Mouse (Mus musculus): ENCODE measurements at regions not wholly inside any gene's neighbourhood (a gene's known extent, or its start where the extent isn't known, plus 50 kb on each side); places are given as distances from the start of the nearest gene placed in this dataset.
A peak's percentile ranks its signal among the peaks of the same experiment; 100 is the strongest.

DNA sequence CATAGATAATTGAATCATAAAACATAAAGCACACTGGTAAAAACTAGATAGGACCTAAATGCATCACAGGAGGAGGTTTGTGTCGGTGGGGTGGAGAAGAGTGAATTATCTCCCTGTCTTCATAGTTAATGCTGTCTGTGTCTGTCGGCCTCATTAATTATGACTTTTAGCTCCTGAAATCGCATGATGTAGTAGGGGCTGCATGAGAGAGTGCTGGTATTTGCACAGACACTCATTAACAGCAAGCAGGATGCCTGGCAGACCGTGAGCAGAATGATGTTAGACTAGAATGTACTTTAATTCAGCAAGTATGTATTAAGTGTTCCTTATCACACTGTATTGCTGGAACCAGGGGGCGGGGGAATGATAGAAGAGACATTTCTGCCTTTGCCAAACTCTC, 503.3 kb upstream of the Klf4 start:
- DNase-seq, result no peak

- DNase-seq, result no peak
Measured at GRCm38 (mm10) chr4:56028441-56028840, 496.2 kb upstream of the Klf4 start.

GRCm38 (mm10) chr4:56027258-56027657, 495.0 kb upstream of the Klf4 start:
- DNase-seq, result no peak

DNA sequence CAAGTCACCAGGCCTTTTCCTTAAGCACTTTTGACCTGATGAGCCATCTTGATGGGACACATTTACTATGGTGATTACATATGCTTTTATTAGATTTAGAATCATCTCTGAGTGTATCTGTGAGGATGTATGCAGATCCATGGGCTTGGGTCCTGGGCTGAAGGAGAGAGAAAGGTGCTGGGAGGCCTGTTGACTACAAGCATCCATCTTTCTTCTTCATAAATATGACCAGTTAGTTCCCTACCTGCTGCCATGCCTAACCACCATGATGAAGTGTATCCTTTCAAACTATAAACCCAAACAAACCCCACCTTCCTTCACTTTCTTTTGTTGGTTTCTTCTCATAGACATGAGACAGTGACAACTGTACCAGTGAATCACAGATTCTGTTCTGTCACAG, 492.2 kb upstream of the Klf4 start:
- DNase-seq, result no peak

- no peak for DNase-seq
Measured at GRCm38 (mm10) chr4:56018212-56018611, 485.9 kb upstream of the Klf4 start.

- DNase-seq, result no peak
Measured at GRCm38 (mm10) chr4:56015481-56015880, 483.2 kb upstream of the Klf4 start.

- DNase-seq, result no peak
Measured at GRCm38 (mm10) chr4:56008287-56008686, 476.0 kb upstream of the Klf4 start.

GRCm38 (mm10) chr4:56004227-56004626, 472.0 kb upstream of the Klf4 start:
- DNase-seq, result no peak

- no peak for DNase-seq
Measured at GRCm38 (mm10) chr4:56001312-56001731, 469.1 kb upstream of the Klf4 start.

DNA sequence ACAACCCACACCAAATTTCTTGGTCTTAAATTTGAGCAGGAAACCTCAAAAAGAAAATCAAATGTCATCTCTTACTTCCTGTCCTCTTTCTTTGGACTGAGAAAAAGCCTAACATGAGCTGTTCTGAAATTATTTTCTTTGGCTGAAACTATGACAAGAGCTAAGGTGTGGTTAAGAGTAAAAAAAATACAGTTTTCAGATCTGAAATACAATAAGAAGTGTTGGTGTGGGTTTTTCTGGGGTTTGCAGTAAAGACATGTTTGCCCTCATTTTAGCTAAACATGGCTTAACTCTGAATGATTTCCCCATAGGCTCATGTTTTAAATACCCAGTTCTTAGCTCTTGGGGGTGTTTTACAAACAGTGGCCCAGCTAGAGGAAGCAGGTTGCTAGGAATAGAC, 451.8 kb upstream of the Klf4 start:
- no peak for DNase-seq

DNA sequence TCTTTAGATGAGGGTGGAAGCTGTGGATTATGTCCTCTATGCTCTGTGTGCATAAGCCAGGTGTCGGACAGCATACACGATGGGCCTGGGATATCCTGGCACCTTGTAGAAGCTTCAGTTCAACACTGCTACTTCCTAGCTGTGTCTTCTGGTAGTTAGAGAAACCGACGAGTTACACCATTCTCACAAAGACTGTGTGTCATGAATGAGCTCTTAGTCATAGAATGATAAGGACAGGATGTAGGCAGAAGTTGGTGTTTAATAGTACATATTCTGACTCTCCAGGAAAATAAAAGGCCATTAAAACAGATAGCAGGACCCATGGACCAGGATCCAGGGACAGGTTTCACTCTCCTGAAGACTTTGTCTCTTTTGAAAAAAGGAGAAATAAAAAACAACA, 446.3 kb upstream of the Klf4 start:
- no peak for DNase-seq

- DNase-seq, result no peak
Measured at GRCm38 (mm10) chr4:55976265-55976664, 444.0 kb upstream of the Klf4 start.

DNA sequence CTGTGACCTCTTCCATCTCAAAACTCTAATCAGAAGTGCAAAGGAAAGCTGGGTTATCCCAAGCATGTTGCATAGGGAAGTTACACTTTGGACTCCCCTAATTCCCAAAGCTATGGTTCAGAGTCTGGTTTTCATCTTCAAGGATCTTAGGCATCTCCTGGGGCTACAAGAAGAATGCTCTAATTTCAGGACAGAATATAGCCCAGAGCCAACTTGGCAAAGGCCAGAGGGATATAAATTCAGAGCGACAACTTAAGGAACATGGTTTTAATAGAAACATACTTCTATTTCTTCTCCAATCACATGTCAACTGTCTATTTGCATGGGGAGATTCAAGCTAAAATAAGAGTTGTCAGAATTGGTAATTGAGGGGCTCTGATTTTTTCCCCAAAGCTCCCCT, 441.4 kb upstream of the Klf4 start:
- no peak for DNase-seq

DNA sequence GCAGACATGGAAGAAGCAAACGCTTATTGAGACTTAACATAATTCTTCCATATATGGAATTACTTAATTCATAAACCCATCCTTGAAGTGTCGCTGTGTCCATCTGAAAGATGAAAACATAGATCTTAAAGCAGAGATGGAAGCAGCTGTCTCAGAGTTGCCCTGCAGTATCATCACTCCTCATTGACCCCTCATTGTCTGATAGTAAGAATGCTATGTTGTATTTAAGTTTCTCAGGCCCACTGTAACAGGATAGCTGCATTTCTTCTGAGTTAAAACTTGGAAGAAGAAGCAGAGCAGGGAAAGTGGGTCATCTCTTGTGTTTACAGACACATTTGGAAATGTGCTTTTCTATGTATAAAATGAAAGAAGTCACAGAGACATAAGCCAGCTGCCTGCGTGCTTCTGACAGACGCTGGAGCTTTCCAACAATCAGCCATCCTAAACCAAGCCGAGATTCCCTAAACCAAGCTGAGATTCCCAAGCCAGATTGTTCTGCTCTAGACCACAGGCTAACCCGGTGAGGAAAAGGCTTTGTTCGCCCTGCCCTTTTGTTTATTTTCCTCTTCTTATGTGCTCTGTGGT, 440.1 kb upstream of the Klf4 start:
- peak in 1 of 2 experiments; percentile 16 for DNase-seq

DNA sequence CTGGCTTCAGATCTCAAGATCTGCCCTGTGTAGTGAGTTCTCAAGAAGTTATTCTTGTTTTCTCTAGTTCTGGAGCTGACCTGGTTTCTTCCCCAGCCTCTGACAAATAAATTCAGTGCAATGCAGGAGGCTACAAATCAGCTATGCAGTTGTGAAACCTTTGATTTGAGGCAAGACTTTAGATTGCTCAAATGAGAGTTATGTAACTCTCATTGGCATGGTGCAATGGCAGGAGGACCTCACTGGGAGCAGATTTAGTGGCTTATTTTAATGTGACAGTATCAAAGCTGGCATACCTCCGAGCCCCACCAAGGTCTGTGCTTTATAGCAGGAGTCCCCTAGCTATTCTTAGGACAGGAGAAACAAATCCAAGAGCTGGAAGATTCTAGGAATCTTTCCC, 427.8 kb upstream of the Klf4 start:
- peak in 1 of 2 experiments; percentile 21 for DNase-seq

DNA sequence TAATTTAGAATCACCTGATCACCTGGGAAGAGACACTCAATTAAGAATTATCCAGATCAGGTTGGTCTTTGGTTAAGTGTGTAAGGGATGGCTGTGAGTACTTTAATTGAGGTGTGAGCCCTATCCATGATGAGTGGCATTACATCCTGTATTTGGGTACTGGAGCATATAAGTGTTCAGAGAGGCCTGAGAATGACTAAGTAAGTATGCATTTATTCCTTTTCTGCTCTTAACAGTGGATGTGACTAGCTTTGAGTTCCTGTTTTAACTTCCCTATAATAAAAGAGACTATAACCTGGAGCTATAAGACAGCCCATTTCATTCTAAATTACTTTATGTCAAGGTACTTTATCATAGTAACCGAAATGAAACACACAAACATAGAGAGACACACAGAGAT, 421.4 kb upstream of the Klf4 start:
- DNase-seq, result no peak

DNA sequence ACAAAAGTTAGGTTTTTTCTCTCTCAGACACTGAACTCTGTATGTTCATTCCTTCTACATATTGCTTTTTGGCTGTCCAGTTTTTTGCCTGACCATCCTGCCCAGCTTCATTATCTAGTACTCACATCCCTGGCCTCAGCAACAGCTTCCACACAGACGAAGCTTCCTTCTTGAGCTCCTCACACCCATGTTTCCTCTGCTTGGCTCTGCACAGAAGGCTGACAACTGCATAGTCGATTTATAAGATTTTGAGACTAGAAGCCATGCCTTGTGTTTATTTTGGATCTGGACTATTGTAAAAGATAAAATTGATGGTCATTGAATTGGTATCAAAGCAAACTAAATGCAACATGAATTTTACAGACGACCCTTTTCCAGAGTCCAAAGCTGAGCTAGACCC, 420.0 kb upstream of the Klf4 start:
- no peak for DNase-seq

GRCm38 (mm10) chr4:55941423-55941822, 409.2 kb upstream of the Klf4 start:
- DNase-seq, result no peak

GRCm38 (mm10) chr4:55938383-55938782, 406.1 kb upstream of the Klf4 start:
- DNase-seq, result no peak

DNA sequence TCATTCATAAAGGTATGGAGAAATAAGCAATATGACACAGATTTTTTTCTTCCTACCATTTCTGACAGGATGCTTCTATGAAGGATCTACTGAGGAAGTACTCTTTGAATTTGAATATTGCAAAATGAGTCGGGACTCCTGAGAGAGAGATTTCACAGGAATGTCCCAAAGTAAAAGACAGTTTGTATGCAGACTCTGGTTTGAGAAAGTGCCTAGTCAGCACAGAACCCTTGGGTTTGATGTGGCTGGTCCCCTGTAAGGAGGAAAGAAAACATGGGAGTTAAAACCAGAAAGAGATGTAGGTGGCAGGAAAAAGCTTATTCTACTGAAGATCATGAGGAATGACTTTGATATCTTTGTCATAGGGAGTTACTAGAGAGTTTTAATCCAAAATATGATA, 405.6 kb upstream of the Klf4 start:
- DNase-seq, result no peak

DNA sequence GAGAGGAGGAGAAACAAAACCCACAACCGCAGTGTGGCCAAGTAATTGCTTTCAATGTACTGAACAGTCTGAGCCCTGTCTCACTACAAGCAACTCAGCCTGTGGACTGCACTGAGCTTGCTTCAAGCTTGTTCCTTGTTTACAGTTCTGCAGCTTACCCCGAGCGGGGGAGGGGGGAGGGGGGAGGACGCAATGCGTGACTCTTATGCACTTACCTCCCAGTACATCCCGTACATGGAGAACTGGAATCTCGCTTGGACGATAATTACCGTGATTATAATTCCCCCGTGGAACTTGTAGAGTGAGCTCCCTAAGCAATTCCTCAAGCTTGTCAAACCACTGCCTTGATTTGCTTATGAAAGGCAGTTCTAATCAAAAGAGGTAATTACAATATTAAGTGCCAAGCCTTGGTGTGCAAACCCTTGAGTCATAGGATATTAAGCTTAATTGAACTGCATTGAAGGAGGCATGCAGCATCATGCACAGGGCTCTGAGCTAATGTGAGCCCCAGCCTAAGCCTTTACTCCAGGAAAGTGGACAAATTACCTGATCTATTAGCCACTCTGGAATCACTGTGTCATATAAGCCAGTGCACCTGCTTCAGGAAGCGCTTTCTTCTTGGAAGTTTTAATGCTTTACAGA, 397.0 kb upstream of the Klf4 start:
- DNase-seq, result no peak

GRCm38 (mm10) chr4:55928670-55929069, 396.4 kb upstream of the Klf4 start:
- no peak for DNase-seq

DNA sequence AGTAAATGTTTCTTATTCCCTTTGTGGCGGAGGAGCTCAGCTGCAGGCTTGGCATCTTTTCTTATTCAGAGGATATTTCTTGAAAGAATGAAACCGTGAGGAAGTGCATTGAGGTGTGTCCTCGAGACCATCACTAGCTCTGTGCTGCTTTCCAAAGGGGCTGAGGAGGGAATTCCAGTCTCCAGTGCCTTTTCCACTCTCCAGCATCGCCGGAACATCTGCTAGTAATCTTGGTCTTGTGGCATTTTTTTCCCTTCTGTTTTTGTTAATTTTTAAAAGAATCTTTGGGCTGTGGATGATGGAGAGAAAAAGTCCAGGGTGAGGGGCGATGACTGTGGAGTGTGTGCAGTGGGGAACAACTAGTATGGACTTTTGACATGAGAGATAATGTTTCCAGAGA, 395.9 kb upstream of the Klf4 start:
- no peak for DNase-seq

GRCm38 (mm10) chr4:55927391-55927790, 395.1 kb upstream of the Klf4 start:
- DNase-seq, result no peak

- DNase-seq, result no peak
Measured at GRCm38 (mm10) chr4:55924974-55925373, 392.7 kb upstream of the Klf4 start.
